In genomic region chr7:28357984-28358383, GRCm38 (mm10) we compare ENCODE assay signal across 9 mouse cellular contexts. TPM values are rescaled to one million over a fixed set of nuclear protein-coding genes. Genes with fewer than 3 reads are reported as not detected.
DNase-seq lines count a peak whose midpoint lies in the region; ATAC-seq and TF ChIP-seq lines count a peak whose summit lies in the region.
"Had no signal": no experiment of that assay in that cellular context is flagged by ENCODE, and none has a peak within 500 bp of the region (broad histone marks: within the 10 kb centered on the region; RNA-seq: fewer than 3 reads in every experiment).

No protein-coding gene starts in this region.

- 0 out of 2 replicates have a peak overlapping the region, but pooled peaks have one; percentile 0 for H3K4me2 ChIP-seq in lung, embryonic 15.5 days
- H3K4me2 ChIP-seq in forebrain, embryonic 11.5 days (ENCODE audit: low read depth, low read length, severe bottlenecking) = no peak overlapping the region
- no peak overlapping the region for H3K4me2 ChIP-seq in limb, embryonic 15.5 days

- DNase-seq in lung, postnatal 25 days (ENCODE audit: low spot score) = no peak
- DNase-seq in forebrain, embryonic 11.5 days (ENCODE audit: low spot score) = no peak
- DNase-seq in layer of hippocampus, adult 8-10 months (ENCODE audit: low spot score in 2 of 2) = no peak
- no peak for DNase-seq in cerebellum, postnatal 14 days
- DNase-seq in gastrocnemius, postnatal 36 days = no peak

- H3K9ac ChIP-seq in lung, embryonic 15.5 days = no peak overlapping the region
- peak overlapping the region; percentile 0; the same call in 1 of the 2 replicates for H3K9ac ChIP-seq in forebrain, embryonic 11.5 days (ENCODE audit: low read length)
- no peak overlapping the region for H3K9ac ChIP-seq in limb, embryonic 15.5 days

- intact Hi-C loops in gastrocnemius, postnatal 36 days (cut with DNase I) = no loop called here

- peak overlapping the region; percentile 85 for H3K27ac ChIP-seq in lung, embryonic 15.5 days
- peak overlapping the region; percentile 1; the same call in 1 of the 2 replicates for H3K27ac ChIP-seq in forebrain, embryonic 11.5 days (ENCODE audit: low read depth, low read length)
- H3K27ac ChIP-seq in limb, embryonic 15.5 days = peak overlapping the region; percentile 80
- H3K27ac ChIP-seq in small intestine, adult 2 months (ENCODE audit: insufficient read depth, low read depth, low read length) = peak overlapping the region; percentile 69

- 3% methylated on average over 5 of the region's 5 CpGs for WGBS in lung, embryonic 15.5 days
- WGBS in forebrain, embryonic 11.5 days = 0% methylated on average over 5 of the region's 5 CpGs
- WGBS in limb, embryonic 15.5 days = 7% methylated on average over 5 of the region's 5 CpGs
- WGBS in small intestine, adult 2 months = 9% methylated on average over 5 of the region's 5 CpGs

- no peak overlapping the region for H3K4me3 ChIP-seq in lung, embryonic 15.5 days
- no peak overlapping the region for H3K4me3 ChIP-seq in forebrain, embryonic 11.5 days (ENCODE audit: low read depth, low read length)
- no peak overlapping the region for H3K4me3 ChIP-seq in limb, embryonic 15.5 days
- H3K4me3 ChIP-seq in small intestine, adult 2 months (ENCODE audit: low read depth, low read length) = no peak overlapping the region

- TF ChIP-seq POLR2A in small intestine, adult 2 months (IDR thresholded peaks at IDR 0.05; ENCODE audit: low read depth, low read length) = no peak

- TF ChIP-seq CTCF in small intestine, adult 2 months (IDR thresholded peaks at IDR 0.05; ENCODE audit: extremely low read depth, insufficient read length, insufficient replicate concordance, low read depth, low read length) = no peak

- peaks cover 26% of the 10 kb centered on the region for H3K4me1 ChIP-seq in lung, embryonic 15.5 days
- H3K4me1 ChIP-seq in forebrain, embryonic 11.5 days (replicated peaks; ENCODE audit: control insufficient read depth, insufficient read depth, low read length) = peaks cover 7% of the 10 kb centered on the region
- peaks cover 30% of the 10 kb centered on the region for H3K4me1 ChIP-seq in limb, embryonic 15.5 days
- H3K4me1 ChIP-seq in small intestine, adult 2 months (ENCODE audit: control insufficient read depth, insufficient read depth, insufficient read length, low read length) = peaks cover 22% of the 10 kb centered on the region

- H3K9me3 ChIP-seq in lung, embryonic 15.5 days = no peaks in the 10 kb centered on the region
- no peaks in the 10 kb centered on the region for H3K9me3 ChIP-seq in forebrain, embryonic 11.5 days (ENCODE audit: control insufficient read depth, low read length)
- H3K9me3 ChIP-seq in limb, embryonic 15.5 days = no peaks in the 10 kb centered on the region

- no peaks in the 10 kb centered on the region for H3K27me3 ChIP-seq in lung, embryonic 15.5 days
- no peaks in the 10 kb centered on the region for H3K27me3 ChIP-seq in forebrain, embryonic 11.5 days (ENCODE audit: control insufficient read depth, insufficient read depth, low read length)
- no peaks in the 10 kb centered on the region for H3K27me3 ChIP-seq in limb, embryonic 15.5 days
- no peaks in the 10 kb centered on the region for H3K27me3 ChIP-seq in small intestine, adult 2 months (ENCODE audit: control insufficient read depth, insufficient read depth, low read length)

- no peak for ATAC-seq in lung, embryonic 15.5 days (ENCODE audit: borderline replicate concordance, extremely low read depth, low FRiP score, low TSS enrichment)
- ATAC-seq in forebrain, embryonic 11.5 days (replicated peaks; ENCODE audit: low FRiP score) = peak; percentile 36
- no peak for ATAC-seq in limb, embryonic 15.5 days (ENCODE audit: insufficient number of reproducible peaks, low FRiP score, low TSS enrichment, low read depth)
- ATAC-seq: inflammation-experienced regulatory T-cells, adult 6 months had no signal

- H3K36me3 ChIP-seq in lung, embryonic 15.5 days = peaks cover 54% of the 10 kb centered on the region
- peaks cover 21% of the 10 kb centered on the region for H3K36me3 ChIP-seq in forebrain, embryonic 11.5 days (ENCODE audit: control insufficient read depth, insufficient read depth, low read length)
- H3K36me3 ChIP-seq in limb, embryonic 15.5 days = peaks cover 64% of the 10 kb centered on the region
- H3K36me3 ChIP-seq in small intestine, adult 2 months (ENCODE audit: control insufficient read depth, insufficient read depth, low read length) = peaks cover 18% of the 10 kb centered on the region

RNA-seq across cellular contexts. Expression of gene Rps16, which starts 7.5 kb away (rescaled TPM):
- polyA plus RNA-seq in lung, embryonic 15.5 days (2015; fragmentation: Nextera tagmentation; extraction: Ambion mirVana) = 979 and 1,114 TPM in 2 replicates
- polyA plus RNA-seq in forebrain, embryonic 11.5 days (2014; fragmentation: Nextera tagmentation; extraction: Ambion mirVana) = 727 and 782 TPM in 2 replicates
- 822 and 1,022 TPM in 2 replicates for polyA plus RNA-seq in limb, embryonic 15.5 days (2015; fragmentation: Nextera tagmentation; extraction: Ambion mirVana)
- polyA plus RNA-seq in small intestine, adult 2 months (2012; rRNA removed) = 877 and 996 TPM in 2 replicates
- 100 to 1,000 TPM; 531 to 646 (median 582) TPM for total RNA-seq in layer of hippocampus, adult 8-10 months (2022)
- total RNA-seq in gastrocnemius, postnatal 36 days (2021) = 100 to 1,000 TPM; 298 to 415 TPM

RNA-seq across cellular contexts. Expression of gene Plekhg2, which starts 14.4 kb away (rescaled TPM):
- 59.4 and 67.9 TPM in 2 replicates for polyA plus RNA-seq in lung, embryonic 15.5 days (2015; fragmentation: Nextera tagmentation; extraction: Ambion mirVana)
- 81.2 and 81.3 TPM in 2 replicates for polyA plus RNA-seq in forebrain, embryonic 11.5 days (2014; fragmentation: Nextera tagmentation; extraction: Ambion mirVana)
- 54.4 and 54.8 TPM in 2 replicates for polyA plus RNA-seq in limb, embryonic 15.5 days (2015; fragmentation: Nextera tagmentation; extraction: Ambion mirVana)
- polyA plus RNA-seq in small intestine, adult 2 months (2012; rRNA removed) = 22.9 and 58.2 TPM in 2 replicates
- total RNA-seq in layer of hippocampus, adult 8-10 months (2022) = 1 to 10 TPM; 5.8 to 7.8 (median 6.5) TPM
- 1 to 10 TPM; 4.7 to 7.8 TPM for total RNA-seq in gastrocnemius, postnatal 36 days (2021)

RNA-seq across cellular contexts. Expression of gene Supt5, which starts 19.4 kb away (rescaled TPM):
- 83.2 and 88.4 TPM in 2 replicates for polyA plus RNA-seq in lung, embryonic 15.5 days (2015; fragmentation: Nextera tagmentation; extraction: Ambion mirVana)
- polyA plus RNA-seq in forebrain, embryonic 11.5 days (2014; fragmentation: Nextera tagmentation; extraction: Ambion mirVana) = 97.2 and 104 TPM in 2 replicates
- 95.3 and 98.0 TPM in 2 replicates for polyA plus RNA-seq in limb, embryonic 15.5 days (2015; fragmentation: Nextera tagmentation; extraction: Ambion mirVana)
- 58.8 and 104 TPM in 2 replicates for polyA plus RNA-seq in small intestine, adult 2 months (2012; rRNA removed)
- 100 to 1,000 TPM; 119 to 125 (median 122) TPM for total RNA-seq in layer of hippocampus, adult 8-10 months (2022)
- total RNA-seq in gastrocnemius, postnatal 36 days (2021) = 10 to 100 TPM; 52.0 to 61.4 TPM

RNA-seq across cellular contexts. Expression of gene Zfp36, which starts 22.1 kb away (rescaled TPM):
- 16.4 and 17.9 TPM in 2 replicates for polyA plus RNA-seq in lung, embryonic 15.5 days (2015; fragmentation: Nextera tagmentation; extraction: Ambion mirVana)
- polyA plus RNA-seq in forebrain, embryonic 11.5 days (2014; fragmentation: Nextera tagmentation; extraction: Ambion mirVana) = 4.5 and 5.2 TPM in 2 replicates
- 22.8 and 26.0 TPM in 2 replicates for polyA plus RNA-seq in limb, embryonic 15.5 days (2015; fragmentation: Nextera tagmentation; extraction: Ambion mirVana)
- polyA plus RNA-seq in small intestine, adult 2 months (2012; rRNA removed) = 85.4 and 196 TPM in 2 replicates
- total RNA-seq in layer of hippocampus, adult 8-10 months (2022) = 1 to 10 TPM; 1.8 to 7.9 (median 5.0) TPM
- total RNA-seq in gastrocnemius, postnatal 36 days (2021) = 10 to 100 TPM in 1 of 2 experiments, 1 to 10 TPM in 1; 6.1 to 20.5 TPM

RNA-seq across cellular contexts. Expression of gene Med29, which starts 34.5 kb away (rescaled TPM):
- 51.2 and 53.8 TPM in 2 replicates for polyA plus RNA-seq in lung, embryonic 15.5 days (2015; fragmentation: Nextera tagmentation; extraction: Ambion mirVana)
- 40.1 and 46.1 TPM in 2 replicates for polyA plus RNA-seq in forebrain, embryonic 11.5 days (2014; fragmentation: Nextera tagmentation; extraction: Ambion mirVana)
- 44.8 and 45.1 TPM in 2 replicates for polyA plus RNA-seq in limb, embryonic 15.5 days (2015; fragmentation: Nextera tagmentation; extraction: Ambion mirVana)
- 36.5 and 58.0 TPM in 2 replicates for polyA plus RNA-seq in small intestine, adult 2 months (2012; rRNA removed)
- total RNA-seq in layer of hippocampus, adult 8-10 months (2022) = 10 to 100 TPM; 16.0 to 20.2 (median 17.1) TPM
- total RNA-seq in gastrocnemius, postnatal 36 days (2021) = 10 to 100 TPM; 19.1 to 22.1 TPM

Comparison
In these comparisons a context has a peak if more than half of its experiments do, and no peak if none do; other contexts are left out.
1. H3K27ac ChIP-seq: peak in every context shown above with its lines; median percentile 85 in lung, embryonic 15.5 days; 80 in limb, embryonic 15.5 days; 69 in small intestine, adult 2 months; 1 in forebrain, embryonic 11.5 days.